Mouse (Mus musculus) ES-E14 (cell line): ENCODE measurements at regions not wholly inside any gene's neighbourhood (a gene's known extent, or its start where the extent isn't known, plus 50 kb on each side); places are given as distances from the start of the nearest gene placed in this dataset.
A peak's percentile ranks its signal among the peaks of the same experiment; 100 is the strongest.
"Not testable (repeated sequence)": the region's sequence is repeated elsewhere in the genome, so short reads cannot be mapped to it uniquely, and the experiment has no call there.

Source experiments
- DNase-seq: peaks from one replicate; pipeline ENCODE4 v3.0.0-alpha.2; 2013; ENCODE audit warnings: low read depth, low spot score
- H3K27ac ChIP-seq: 2 replicates; pipeline ENCODE4 v1.5.1; 2012; ENCODE audit warnings: low read depth, mild to moderate bottlenecking, low read length, moderate library complexity, mixed read lengths; ENCODE audit not compliant: poor library complexity, insufficient read depth, severe bottlenecking
- H3K36me3 ChIP-seq: 2 replicates; pipeline ENCODE4 v1.6.1; 2012; ENCODE audit warnings: mild to moderate bottlenecking, low read length, moderate library complexity, mixed read lengths; ENCODE audit not compliant: control insufficient read depth, poor library complexity, insufficient read depth, severe bottlenecking
- H3K4me1 ChIP-seq, 2 experiments: fragments of 150-350 bp in 1 of 2; sonication (generic) in 1 of 2; 2 replicates each; pipeline ENCODE4 v1.6.1; 2012; ENCODE audit warnings: low read length in 2 of 2, mild to moderate bottlenecking in 1 of 2, mixed read lengths in 1 of 2; ENCODE audit not compliant: control insufficient read depth in 2 of 2, insufficient read depth in 2 of 2, poor library complexity in 1 of 2
- H3K4me3 ChIP-seq, 2 experiments: fragments of 150-350 bp in 1 of 2; sonication (generic) in 1 of 2; 2 replicates each; pipeline ENCODE4 v1.5.1; 2012; ENCODE audit warnings: low read length in 2 of 2, low read depth in 1 of 2, mild to moderate bottlenecking in 1 of 2, mixed read lengths in 1 of 2; ENCODE audit not compliant: insufficient read depth in 1 of 2, poor library complexity in 1 of 2, severe bottlenecking in 1 of 2
- H3K9ac ChIP-seq: 2 replicates; pipeline ENCODE4 v1.6.1; 2012; ENCODE audit warnings: low read depth, mild to moderate bottlenecking, low read length, mixed read lengths; ENCODE audit not compliant: poor library complexity, insufficient read depth, severe bottlenecking
- H3K9me3 ChIP-seq: fragments of 150-350 bp; sonication (generic); 2 replicates; pipeline ENCODE4 v1.6.1; 2012; ENCODE audit warnings: low read depth, mild to moderate bottlenecking, low read length; ENCODE audit not compliant: control insufficient read depth, insufficient read depth
- CHD2 ChIP-seq: IDR thresholded peaks from 2 replicates; pipeline ENCODE4 v1.6.1; 2014; ENCODE audit warnings: mild to moderate bottlenecking, low read depth, low read length, inconsistent platforms
- MAFK ChIP-seq: IDR thresholded peaks from 2 replicates; pipeline ENCODE4 v1.6.1; 2014; ENCODE audit warnings: mild to moderate bottlenecking, low read depth, low read length, inconsistent platforms; ENCODE audit not compliant: insufficient read depth
- ZC3H11A ChIP-seq: IDR thresholded peaks from 2 replicates; pipeline ENCODE4 v1.6.1; 2012; ENCODE audit warnings: low read depth, mild to moderate bottlenecking, inconsistent platforms, low read length, borderline replicate concordance
- ZNF384 ChIP-seq: IDR thresholded peaks from 2 replicates; pipeline ENCODE4 v1.6.1; 2012; ENCODE audit warnings: low read depth, low read length, inconsistent platforms
- in situ Hi-C, 2 experiments: fragments of 600-800 bp; cut with MboI; formaldehyde crosslinking; loops; one replicate each; pipeline ENCODE4 v1.15.1; 2025; ENCODE audit warnings: low sequenced_read_pairs in 2 of 2, inconsistent platforms in 1 of 2; ENCODE audit not compliant: unreplicated experiment in 2 of 2

DNA sequence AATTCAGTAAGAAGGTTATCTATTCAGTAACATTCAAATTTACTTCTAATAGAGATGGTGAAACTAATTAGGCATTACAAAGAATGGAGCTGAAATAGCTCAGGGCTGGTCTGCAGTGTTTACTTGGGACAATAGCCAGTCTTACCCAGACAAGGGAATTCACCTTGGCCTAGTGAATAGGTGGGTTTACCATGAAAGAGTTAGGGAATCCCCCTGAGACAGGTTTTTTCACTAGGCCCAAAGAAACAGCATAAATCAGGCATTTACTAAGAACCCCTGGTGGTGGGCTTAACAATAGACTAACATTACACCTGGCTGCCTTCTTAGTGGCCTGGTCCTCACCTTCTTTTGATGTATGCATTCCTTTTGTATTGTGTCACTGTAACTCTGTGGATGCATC lies 430.9 kb upstream of the Tmem47 start:
- H3K9ac ChIP-seq, H3K27ac ChIP-seq, in situ Hi-C loops, H3K9me3 ChIP-seq, DNase-seq, H3K4me1 ChIP-seq, H3K4me3 ChIP-seq, H3K36me3 ChIP-seq: not testable (repeated sequence)
- 0 out of 2 replicates have a peak, but pooled peaks have one; percentile 30 for TF ChIP-seq ZNF384

GRCm38 (mm10) chrX:80664605-80665004 lies 405.9 kb upstream of the Tmem47 start:
- no peak overlapping the region for H3K9ac ChIP-seq
- in situ Hi-C loops: no loop called here
- no peak overlapping the region for H3K27ac ChIP-seq
- H3K9me3 ChIP-seq: no peaks in the 10 kb centered on the region
- H3K36me3 ChIP-seq: no peaks in the 10 kb centered on the region
- DNase-seq: no peak
- no peak overlapping the region for H3K4me3 ChIP-seq
- TF ChIP-seq ZNF384: no peak
- TF ChIP-seq MAFK: no peak
- TF ChIP-seq ZC3H11A: no peak
- no peak for TF ChIP-seq CHD2
- H3K4me1 ChIP-seq: no peaks in the 10 kb centered on the region
